Mouse (Mus musculus) neural tube, embryonic 11.5 days (tissue): Measurements from ENCODE around the gene Etfdh. TPM values are rescaled to one million over a fixed set of nuclear protein-coding genes. Genes with fewer than 3 reads are reported as not detected.
A peak's percentile ranks its signal among the peaks of the same experiment; 100 is the strongest.

Experiments
- ATAC-seq: fragments of 200-750 bp; cut with Nextera tagmentation; 2 replicates; pipeline ENCODE4 v1.8.0; 2017; ENCODE audit warnings: moderate number of reproducible peaks, mild to moderate bottlenecking, moderate TSS enrichment, moderate library complexity; ENCODE audit not compliant: insufficient read depth, low FRiP score, low TSS enrichment
- DNase-seq: peaks from one replicate; pipeline ENCODE4 v3.0.0-alpha.2; 2015; ENCODE audit warnings: low spot score
- H3K27ac ChIP-seq: fragments of 300-500 bp; sonication (generic); 2 replicates; pipeline ENCODE4 v1.5.1; 2014; ENCODE audit warnings: low read depth, mild to moderate bottlenecking, low read length
- H3K27me3 ChIP-seq: fragments of 300-500 bp; sonication (generic); 2 replicates; pipeline ENCODE4 v1.6.1; 2014; ENCODE audit warnings: mild to moderate bottlenecking, low read length, mixed read lengths; ENCODE audit not compliant: control insufficient read depth, insufficient read depth
- H3K36me3 ChIP-seq: fragments of 300-500 bp; sonication (generic); 2 replicates; pipeline ENCODE4 v1.6.1; 2014; ENCODE audit warnings: mild to moderate bottlenecking, low read length, moderate library complexity, mixed read lengths; ENCODE audit not compliant: control insufficient read depth, insufficient read depth
- H3K4me1 ChIP-seq: fragments of 300-500 bp; sonication (generic); 2 replicates; pipeline ENCODE4 v1.6.1; 2014; ENCODE audit warnings: low read length, mixed read lengths; ENCODE audit not compliant: control insufficient read depth, insufficient read depth
- H3K4me2 ChIP-seq: fragments of 300-500 bp; sonication (generic); 2 replicates; pipeline ENCODE4 v1.6.1; 2014; ENCODE audit warnings: low read depth, mild to moderate bottlenecking, moderate library complexity
- H3K4me3 ChIP-seq: fragments of 300-500 bp; sonication (generic); 2 replicates; pipeline ENCODE4 v1.5.1; 2014; ENCODE audit warnings: low read depth, low read length
- H3K9ac ChIP-seq: fragments of 300-500 bp; sonication (generic); 2 replicates; pipeline ENCODE4 v1.6.1; 2014; ENCODE audit warnings: mild to moderate bottlenecking, low read length
- H3K9me3 ChIP-seq: fragments of 300-500 bp; sonication (generic); 2 replicates; pipeline ENCODE4 v1.6.1; 2016; ENCODE audit warnings: low read length; ENCODE audit not compliant: control insufficient read depth
- WGBS: fragments of 180-500 bp; shearing (Covaris S2); extraction: QIAGEN DNeasy Blood & Tissue Kit; methylation state at CpG from one replicate; pipeline ENCODE4 v1.1.7; 2014; 5-methylcytosine and 5-hydroxymethylcytosine counted together
- polyA plus RNA-seq: library from polyadenylated mRNA; unstranded; fragments of >200 nt; fragmentation: Nextera tagmentation; extraction: Ambion mirVana; gene quantifications from 2 replicates; pipeline ENCODE4 v1.2.1, GENCODE M21; 2014

Etfdh gene
- polyA plus RNA-seq, 1 experiment from 2014 or later = 56.1 TPM

DNA sequence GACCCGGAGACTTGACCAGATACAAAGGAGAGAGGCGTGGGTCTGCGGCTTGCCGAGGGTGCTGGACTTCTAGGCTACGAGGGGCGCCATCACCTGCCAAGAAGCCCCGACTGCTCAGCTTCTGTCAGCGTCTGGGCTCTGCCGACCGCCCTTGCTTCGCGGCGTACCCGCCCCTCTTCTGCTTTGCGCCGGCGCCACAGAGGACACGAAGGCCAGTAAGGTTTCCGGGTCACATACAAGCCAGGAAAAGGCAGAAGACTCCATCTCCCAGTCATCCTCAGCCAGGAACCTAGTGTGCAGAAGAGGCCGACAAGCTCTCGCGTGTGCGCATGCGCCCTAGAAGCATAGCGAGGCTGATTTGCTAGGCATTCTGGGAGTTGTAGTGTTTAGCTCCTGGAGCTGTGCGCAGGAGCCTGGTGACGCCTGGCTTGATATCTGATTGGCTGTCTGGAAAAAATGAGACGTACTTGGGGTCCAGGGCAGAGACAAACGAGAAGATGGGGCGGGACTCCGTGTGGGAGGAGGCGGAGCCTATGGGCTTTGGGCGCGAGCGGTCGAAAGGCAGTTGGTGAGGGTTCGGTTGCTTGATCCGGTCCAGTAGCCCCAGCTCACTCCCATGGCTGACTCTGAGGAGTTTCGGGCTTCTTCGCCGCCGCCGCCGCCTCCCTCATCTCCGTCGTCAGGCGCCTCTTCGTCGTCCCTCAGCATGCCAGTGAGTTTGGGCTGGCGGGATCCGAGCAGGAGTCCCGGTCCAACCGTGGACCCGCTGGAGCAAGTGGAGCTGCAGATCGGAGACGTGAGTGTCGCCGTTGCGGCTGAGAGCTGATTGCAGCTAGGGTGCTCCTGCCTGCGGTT lies 512 bp downstream of the Etfdh start, which contains the start of gene 4930579G24Rik:
4930579G24Rik (plus strand) TSS at position 519 of the 855 bp plus-strand sequence.
- Histone ChIP-seq H3K4me2 (peak within 1 kb of the TSS; percentile 58), H3K9ac (peak within 1 kb of the TSS; percentile 70), H3K27ac (peak within 1 kb of the TSS; percentile 54; the same call in 1 of the 2 replicates), H3K27me3 (no peaks in the 10 kb centered on the region), H3K9me3 (no peaks in the 10 kb centered on the region), H3K4me3 (peak within 1 kb of the TSS; percentile 63), H3K36me3 (peaks cover 10% of the 10 kb centered on the region), H3K4me1 (no peaks in the 10 kb centered on the region)
- ATAC-seq (peak; percentile 99), DNase-seq (peak; percentile 94)
- under 1% methylated on average over 60 of the region's 60 CpGs for WGBS

DNA sequence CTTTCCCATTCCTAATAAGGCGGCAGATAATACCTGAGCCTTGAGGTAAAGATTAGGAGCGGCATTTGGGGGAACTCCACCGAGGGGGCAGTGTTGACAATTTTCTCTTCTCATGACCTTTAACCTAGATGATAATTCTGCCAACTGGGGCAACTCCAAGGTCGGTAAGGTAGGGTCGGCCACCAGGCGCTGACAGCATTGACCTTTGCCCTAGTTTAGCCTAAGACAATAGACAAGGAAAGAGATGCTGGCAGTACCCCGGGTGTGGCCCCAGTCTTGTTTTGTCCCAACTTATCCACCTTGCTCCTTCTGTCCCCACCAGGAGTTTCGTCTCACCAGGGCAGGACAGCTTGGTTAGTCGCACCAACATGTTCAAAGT lies 1.1 kb downstream of the Etfdh start:
- WGBS = 0% methylated on average over 9 of the region's 9 CpGs
- Histone ChIP-seq H3K36me3 (peaks cover 10% of the 10 kb centered on the region), H3K4me3 (peak overlapping the region; percentile 63), H3K27ac (peak overlapping the region; percentile 54; the same call in 1 of the 2 replicates), H3K4me1 (no peaks in the 10 kb centered on the region), H3K4me2 (peak overlapping the region; percentile 58), H3K9me3 (no peaks in the 10 kb centered on the region), H3K27me3 (no peaks in the 10 kb centered on the region), H3K9ac (peak overlapping the region; percentile 61)
- DNase-seq (no peak), ATAC-seq (no peak)

DNA sequence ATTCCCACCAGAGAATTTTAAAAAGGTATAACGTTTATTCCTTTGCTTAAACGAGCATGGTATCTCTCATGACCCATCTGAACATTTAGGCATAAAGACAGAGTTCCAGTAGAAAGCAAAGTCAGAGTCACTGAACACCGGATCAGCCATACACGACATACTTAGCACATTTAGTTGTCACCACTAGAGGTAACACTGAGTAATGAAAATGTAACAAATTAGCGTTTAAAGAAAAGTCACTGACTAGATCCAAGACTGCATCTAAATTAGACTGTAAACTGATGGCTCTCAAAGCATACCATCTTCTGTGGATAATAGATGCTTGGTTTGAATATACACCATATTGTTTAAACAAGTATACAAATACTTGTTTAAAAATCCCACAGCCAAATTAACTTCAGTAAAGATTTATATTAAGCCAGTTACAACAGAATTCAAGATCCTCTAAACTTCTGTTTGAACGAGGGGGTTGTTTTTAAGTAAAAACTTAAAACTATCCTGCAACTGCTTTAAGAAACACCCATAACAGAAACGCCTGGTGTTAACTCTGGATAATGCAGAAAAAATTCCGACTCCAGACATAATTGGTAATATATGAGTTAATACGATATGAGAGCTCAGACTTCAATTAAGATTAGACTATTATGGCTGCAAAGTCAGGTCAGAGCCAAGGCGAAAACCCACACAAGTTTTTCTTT lies 1.7 kb downstream of the Etfdh start:
- 42% methylated on average over 10 of the region's 10 CpGs for WGBS
- ATAC-seq (no peak), DNase-seq (no peak)
- Histone ChIP-seq H3K4me1 (no peaks in the 10 kb centered on the region), H3K27ac (no peak overlapping the region), H3K27me3 (no peaks in the 10 kb centered on the region), H3K4me3 (peak overlapping the region; percentile 63), H3K4me2 (peak overlapping the region; percentile 58), H3K9ac (peak overlapping the region; percentile 61), H3K9me3 (no peaks in the 10 kb centered on the region), H3K36me3 (peaks cover 7% of the 10 kb centered on the region)

DNA sequence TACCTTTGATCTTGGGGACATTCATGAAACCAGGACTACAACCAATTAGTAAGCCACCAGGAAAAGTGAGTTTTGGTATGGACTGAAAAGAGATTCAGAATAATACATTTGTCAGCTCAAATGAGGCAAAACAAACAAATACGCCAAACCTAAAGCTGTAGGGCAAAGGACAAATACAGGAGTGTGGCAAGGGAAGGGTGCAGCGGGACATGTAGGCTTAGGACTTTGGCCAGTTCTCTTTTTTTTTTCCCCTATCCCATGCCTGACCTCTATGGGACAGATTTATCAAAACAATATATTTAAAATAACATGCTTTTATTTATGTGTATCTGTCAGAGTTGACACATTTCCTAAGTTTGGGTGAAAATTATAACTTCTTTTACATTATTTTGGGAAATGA lies 19.4 kb downstream of the Etfdh start:
- Histone ChIP-seq H3K9ac (no peak overlapping the region), H3K4me1 (no peaks in the 10 kb centered on the region), H3K4me3 (no peak overlapping the region), H3K27ac (no peak overlapping the region), H3K27me3 (no peaks in the 10 kb centered on the region), H3K4me2 (no peak overlapping the region), H3K36me3 (peaks cover 8% of the 10 kb centered on the region), H3K9me3 (no peaks in the 10 kb centered on the region)
- WGBS = 95% methylated on average over 2 of the region's 2 CpGs
- no peak for ATAC-seq
- no peak for DNase-seq

DNA sequence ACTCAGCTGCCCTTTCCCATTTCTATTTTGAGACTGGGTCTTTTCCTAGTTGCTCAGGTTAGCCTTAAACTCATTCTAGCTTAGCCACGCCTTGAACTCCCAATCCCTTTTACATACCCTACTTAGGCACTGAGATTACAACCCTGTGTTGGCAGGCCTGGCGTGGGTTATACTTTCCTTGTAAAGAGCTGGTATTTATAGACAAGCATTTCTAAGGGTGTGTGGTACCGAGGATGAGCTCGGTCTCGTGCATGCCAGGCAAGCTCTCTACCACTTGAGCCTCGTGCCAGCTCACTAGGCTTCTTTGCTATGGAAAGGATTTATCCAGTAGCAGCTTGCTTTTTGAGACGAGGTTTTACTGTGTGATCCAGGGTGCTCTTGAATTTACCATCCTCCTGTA lies 33.8 kb downstream of the Etfdh start:
- DNase-seq = no peak
- Histone ChIP-seq H3K9ac (no peak overlapping the region), H3K4me1 (peaks cover 6% of the 10 kb centered on the region; the same call in 1 of the 2 replicates), H3K4me2 (no peak overlapping the region), H3K4me3 (no peak overlapping the region), H3K27me3 (no peaks in the 10 kb centered on the region), H3K9me3 (no peaks in the 10 kb centered on the region), H3K36me3 (peaks cover 9% of the 10 kb centered on the region), H3K27ac (no peak overlapping the region)
- no peak for ATAC-seq
- 94% methylated on average over 7 of the region's 7 CpGs for WGBS

DNA sequence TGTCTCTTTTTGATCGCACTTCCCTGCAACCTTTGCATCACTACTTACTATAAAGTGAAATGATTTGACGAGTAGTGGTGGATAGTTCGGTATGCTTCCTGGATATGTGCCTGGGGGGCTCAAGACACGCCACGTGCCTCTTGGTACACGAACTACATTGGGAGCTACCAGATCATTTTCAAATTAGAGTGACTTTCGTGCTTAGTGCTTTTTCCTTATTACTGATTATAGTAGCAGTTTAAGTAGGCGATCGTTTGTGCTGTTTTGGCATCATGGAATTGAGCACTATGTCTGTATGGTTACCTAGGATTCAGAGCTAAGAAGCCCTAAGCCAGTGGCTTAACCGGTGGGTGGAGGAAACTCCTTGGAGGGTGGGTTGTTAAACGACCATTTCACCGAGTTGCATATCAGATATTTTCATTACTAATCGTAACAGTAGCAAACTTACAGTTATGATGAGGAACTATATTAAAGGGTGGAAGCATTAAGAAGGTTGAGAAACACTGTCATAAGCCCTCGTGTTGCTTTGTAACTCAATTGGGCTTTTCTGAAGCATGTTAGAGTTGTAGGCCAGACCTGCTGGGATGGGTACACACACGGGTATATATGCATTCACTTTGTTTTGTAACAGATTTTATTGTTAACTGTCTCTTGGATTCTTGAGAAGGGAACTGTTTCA lies 37.4 kb downstream of the Etfdh start:
- H3K9ac ChIP-seq = peak overlapping the region; percentile 89
- WGBS = 6% methylated on average over 15 of the region's 15 CpGs
- ATAC-seq = no peak; the same call in 1 of the 2 replicates

DNA sequence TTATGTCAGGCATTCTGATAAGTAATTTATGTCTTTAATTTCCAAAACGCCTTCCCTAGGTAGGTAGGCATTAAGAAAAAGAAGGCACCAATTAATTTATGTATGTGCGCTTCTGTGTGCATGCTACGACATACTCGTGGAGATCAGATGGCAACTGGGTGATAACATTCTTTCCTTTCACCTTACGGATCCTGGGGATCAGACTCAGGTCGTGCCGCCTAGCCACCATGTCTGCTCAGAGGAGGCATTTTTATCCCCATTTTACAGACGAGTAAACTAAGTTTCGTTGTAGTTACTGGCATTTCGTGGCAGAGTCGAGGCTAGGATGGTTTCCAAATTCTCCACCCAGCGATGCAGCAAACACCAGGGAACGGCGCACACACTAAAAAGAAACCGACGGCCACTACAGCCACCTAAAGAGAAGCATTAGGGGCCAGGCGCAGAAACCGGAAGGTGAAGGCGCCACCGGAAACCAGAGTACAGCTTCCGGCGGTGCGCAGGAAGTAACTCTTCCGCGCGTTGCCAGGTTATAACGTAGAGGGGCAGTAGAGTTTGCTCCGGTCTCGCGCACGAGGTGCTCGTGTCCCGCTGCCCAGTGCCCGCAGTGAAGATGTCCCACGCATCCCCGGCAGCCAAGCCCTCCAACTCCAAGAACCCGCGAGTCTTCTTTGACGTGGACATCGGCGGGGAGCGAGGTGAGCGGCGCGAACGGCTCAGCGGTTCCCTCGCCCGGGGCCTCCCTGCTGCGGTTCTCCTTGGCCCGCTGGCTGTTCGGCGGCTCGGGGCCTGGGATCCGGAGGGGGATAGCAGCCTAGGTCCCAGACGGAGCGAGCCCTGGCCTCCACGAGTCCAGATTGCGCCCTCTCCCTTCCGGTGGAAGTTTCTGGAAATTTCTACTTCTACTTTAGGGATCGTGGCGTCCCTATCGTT lies 38.2 kb downstream of the Etfdh start, which contains the start of gene Ppid:
Ppid (plus strand) TSS at position 480 of the 930 bp plus-strand sequence.
- WGBS = 3% methylated on average over 63 of the region's 63 CpGs
- Histone ChIP-seq H3K4me2 (peak within 1 kb of the TSS; percentile 81), H3K9me3 (no peaks in the 10 kb centered on the region), H3K9ac (peak within 1 kb of the TSS; percentile 89), H3K4me3 (peak within 1 kb of the TSS; percentile 82), H3K27me3 (no peaks in the 10 kb centered on the region), H3K4me1 (peaks cover 6% of the 10 kb centered on the region; the same call in 1 of the 2 replicates), H3K27ac (peak within 1 kb of the TSS; percentile 70), H3K36me3 (no peaks in the 10 kb centered on the region; the same call in none of the 2 replicates)
- ATAC-seq (peak; percentile 79), DNase-seq (peak; percentile 88)

More for the DNA sequence above, 37.4 kb downstream of the Etfdh start:
- H3K4me3 ChIP-seq = peak overlapping the region; percentile 82
- no peak for DNase-seq
- H3K27me3 ChIP-seq = no peaks in the 10 kb centered on the region
- H3K27ac ChIP-seq = no peak overlapping the region
- peaks cover 6% of the 10 kb centered on the region; the same call in 1 of the 2 replicates for H3K4me1 ChIP-seq
- H3K4me2 ChIP-seq = peak overlapping the region; percentile 81
- H3K9me3 ChIP-seq = no peaks in the 10 kb centered on the region
- no peaks in the 10 kb centered on the region; the same call in none of the 2 replicates for H3K36me3 ChIP-seq
